Mouse (Mus musculus): ENCODE data around the gene Csmd2. TPM values are rescaled to one million over a fixed set of nuclear protein-coding genes. Genes with fewer than 3 reads are reported as not detected.

The Csmd2 gene
- polyA plus RNA-seq, 2 experiments = 0.22 to 0.33 TPM

DNA sequence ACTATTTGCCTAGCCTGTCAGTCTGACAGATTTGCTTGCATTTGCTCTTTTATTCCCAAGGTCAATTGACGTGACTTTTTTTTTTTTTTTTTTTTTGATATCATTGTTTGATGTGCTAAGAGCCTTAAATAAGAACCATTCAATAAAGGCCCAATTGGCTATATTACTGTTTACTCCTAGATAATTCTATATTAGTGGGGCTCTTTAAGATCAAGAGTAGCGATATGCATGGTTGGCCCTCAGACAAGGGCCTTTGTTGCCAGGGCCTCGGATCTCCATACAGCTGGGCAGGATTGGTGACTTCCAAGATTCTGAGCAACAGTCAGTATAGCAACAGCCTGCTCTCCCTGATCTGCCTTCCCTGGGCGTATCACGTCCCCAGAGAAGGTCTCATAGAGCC lies 112.9 kb downstream of the Csmd2 start:
- ATAC-seq (ENCODE audit: low FRiP score, low read depth) (no peak), DNase-seq (ENCODE audit: low spot score) (no peak)
- H3K27me3 ChIP-seq (ENCODE audit: control insufficient read depth, insufficient read depth, low read length) = no peaks in the 10 kb centered on the region
- TF ChIP-seq POLR2A (IDR thresholded peaks at IDR 0.05; ENCODE audit: borderline replicate concordance, extremely low read depth, insufficient read depth, insufficient read length) = no peak
- H3K4me1 ChIP-seq (ENCODE audit: control insufficient read depth, insufficient read depth, low read length) = no peaks in the 10 kb centered on the region
- no peaks in the 10 kb centered on the region for H3K36me3 ChIP-seq (ENCODE audit: control insufficient read depth, insufficient read depth, low read length)
- no peak overlapping the region for H3K4me3 ChIP-seq (replicated peaks; ENCODE audit: low read length)
- H3K9ac ChIP-seq (ENCODE audit: low read depth, low read length, severe bottlenecking) = no peak overlapping the region
- no peak overlapping the region for H3K4me2 ChIP-seq (replicated peaks; ENCODE audit: low read depth, low read length, severe bottlenecking)
- 78% methylated on average over 5 of the region's 5 CpGs for WGBS
- H3K9me3 ChIP-seq (ENCODE audit: control insufficient read depth, low read length) = no peaks in the 10 kb centered on the region
- no peak overlapping the region for H3K27ac ChIP-seq (replicated peaks; ENCODE audit: low read depth, low read length)

DNA sequence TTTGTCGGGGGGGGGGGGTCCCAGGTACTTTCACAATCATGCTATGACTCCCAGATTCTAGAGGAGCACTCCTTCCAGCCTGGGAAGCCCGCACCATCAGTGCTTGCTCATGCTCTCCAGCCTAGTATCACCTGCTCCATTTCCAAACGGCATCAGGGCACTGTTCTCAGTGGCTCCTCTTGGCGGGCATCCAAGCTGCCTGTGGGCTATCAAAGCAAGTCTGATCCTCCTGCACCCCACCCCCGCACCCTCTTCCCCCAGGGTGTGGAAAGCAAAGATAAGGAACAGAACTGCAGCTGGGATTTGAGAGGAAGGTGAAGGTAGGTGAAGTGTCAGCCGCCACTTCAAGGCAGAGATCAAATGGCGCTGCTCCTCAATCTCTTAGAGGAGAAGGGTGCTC lies 128.7 kb downstream of the Csmd2 start:
- no peak for TF ChIP-seq POLR2A (IDR thresholded peaks at IDR 0.05; ENCODE audit: borderline replicate concordance, extremely low read depth, insufficient read depth, insufficient read length)
- Histone ChIP-seq H3K4me1 (ENCODE audit: control insufficient read depth, insufficient read depth, low read length) (no peaks in the 10 kb centered on the region), H3K4me2 (replicated peaks; ENCODE audit: low read depth, low read length, severe bottlenecking) (no peak overlapping the region), H3K9ac (ENCODE audit: low read depth, low read length, severe bottlenecking) (no peak overlapping the region), H3K36me3 (ENCODE audit: control insufficient read depth, insufficient read depth, low read length) (no peaks in the 10 kb centered on the region), H3K9me3 (ENCODE audit: control insufficient read depth, low read length) (no peaks in the 10 kb centered on the region), H3K4me3 (replicated peaks; ENCODE audit: low read length) (no peak overlapping the region), H3K27ac (replicated peaks; ENCODE audit: low read depth, low read length) (no peak overlapping the region), H3K27me3 (ENCODE audit: control insufficient read depth, insufficient read depth, low read length) (no peaks in the 10 kb centered on the region)
- no peak for ATAC-seq (ENCODE audit: low FRiP score, low read depth)
- WGBS = 69% methylated on average over 7 of the region's 7 CpGs
- no peak for DNase-seq (ENCODE audit: low spot score)

DNA sequence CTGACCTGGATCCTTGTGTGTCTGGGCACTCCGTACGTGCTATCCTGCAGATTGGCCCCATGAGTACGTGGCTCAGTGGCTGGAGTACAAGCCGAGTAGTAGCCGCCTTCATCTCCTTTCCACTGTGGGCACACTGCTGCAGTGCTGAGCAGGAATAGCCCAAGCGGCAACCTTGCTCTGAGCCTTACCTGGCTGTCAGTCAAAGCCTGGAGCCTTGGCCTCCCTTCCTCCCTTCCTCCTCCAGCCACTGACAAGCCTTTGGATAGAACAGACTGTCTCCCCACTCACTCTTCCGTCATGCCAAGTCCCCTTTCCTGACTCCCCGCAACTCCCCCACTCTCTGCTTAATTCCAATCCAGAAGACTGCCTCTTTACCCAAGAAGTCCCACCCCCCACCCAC lies 135.6 kb downstream of the Csmd2 start:
- no peak for DNase-seq (ENCODE audit: low spot score)
- ATAC-seq (ENCODE audit: low FRiP score, low read depth) = no peak
- Histone ChIP-seq H3K4me3 (replicated peaks; ENCODE audit: low read length) (no peak overlapping the region), H3K4me1 (ENCODE audit: control insufficient read depth, insufficient read depth, low read length) (no peaks in the 10 kb centered on the region), H3K9me3 (ENCODE audit: control insufficient read depth, low read length) (no peaks in the 10 kb centered on the region), H3K36me3 (ENCODE audit: control insufficient read depth, insufficient read depth, low read length) (no peaks in the 10 kb centered on the region), H3K27ac (replicated peaks; ENCODE audit: low read depth, low read length) (no peak overlapping the region), H3K9ac (ENCODE audit: low read depth, low read length, severe bottlenecking) (no peak overlapping the region), H3K4me2 (replicated peaks; ENCODE audit: low read depth, low read length, severe bottlenecking) (no peak overlapping the region), H3K27me3 (ENCODE audit: control insufficient read depth, insufficient read depth, low read length) (no peaks in the 10 kb centered on the region)
- TF ChIP-seq POLR2A (IDR thresholded peaks at IDR 0.05; ENCODE audit: borderline replicate concordance, extremely low read depth, insufficient read depth, insufficient read length) = no peak
- 63% methylated on average over 8 of the region's 8 CpGs for WGBS

DNA sequence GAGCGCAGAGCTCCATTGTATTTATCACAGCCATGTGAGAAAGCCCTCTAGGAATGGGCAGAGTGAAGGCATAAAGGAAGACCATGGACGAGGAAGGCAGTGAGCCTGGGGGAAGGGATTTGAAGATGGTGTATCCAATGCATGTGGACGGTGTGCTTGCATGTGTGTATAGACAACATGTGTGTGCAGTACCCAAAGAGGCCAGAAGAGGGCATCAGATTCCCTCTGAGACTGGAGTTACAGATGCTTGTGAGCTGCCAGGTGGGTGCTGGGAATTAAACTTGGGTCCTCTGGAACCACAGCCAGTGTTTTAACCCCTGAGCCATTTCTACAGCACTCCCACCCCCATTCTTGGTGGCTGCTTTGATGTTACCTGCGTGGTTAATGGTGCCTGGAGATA lies 137.1 kb downstream of the Csmd2 start:
- H3K27me3 ChIP-seq (ENCODE audit: control insufficient read depth, insufficient read depth, low read length) = no peaks in the 10 kb centered on the region
- H3K4me2 ChIP-seq (replicated peaks; ENCODE audit: low read depth, low read length, severe bottlenecking) = no peak overlapping the region
- H3K9me3 ChIP-seq (ENCODE audit: control insufficient read depth, low read length) = no peaks in the 10 kb centered on the region
- DNase-seq (ENCODE audit: low spot score) (no peak), ATAC-seq (ENCODE audit: low FRiP score, low read depth) (no peak)
- TF ChIP-seq POLR2A (IDR thresholded peaks at IDR 0.05; ENCODE audit: borderline replicate concordance, extremely low read depth, insufficient read depth, insufficient read length) = no peak
- no peak overlapping the region for H3K27ac ChIP-seq (replicated peaks; ENCODE audit: low read depth, low read length)
- H3K9ac ChIP-seq (ENCODE audit: low read depth, low read length, severe bottlenecking) = no peak overlapping the region
- H3K36me3 ChIP-seq (ENCODE audit: control insufficient read depth, insufficient read depth, low read length) = no peaks in the 10 kb centered on the region
- WGBS = 84% methylated on average over 4 of the region's 4 CpGs
- no peak overlapping the region for H3K4me3 ChIP-seq (replicated peaks; ENCODE audit: low read length)
- H3K4me1 ChIP-seq (ENCODE audit: control insufficient read depth, insufficient read depth, low read length) = no peaks in the 10 kb centered on the region

DNA sequence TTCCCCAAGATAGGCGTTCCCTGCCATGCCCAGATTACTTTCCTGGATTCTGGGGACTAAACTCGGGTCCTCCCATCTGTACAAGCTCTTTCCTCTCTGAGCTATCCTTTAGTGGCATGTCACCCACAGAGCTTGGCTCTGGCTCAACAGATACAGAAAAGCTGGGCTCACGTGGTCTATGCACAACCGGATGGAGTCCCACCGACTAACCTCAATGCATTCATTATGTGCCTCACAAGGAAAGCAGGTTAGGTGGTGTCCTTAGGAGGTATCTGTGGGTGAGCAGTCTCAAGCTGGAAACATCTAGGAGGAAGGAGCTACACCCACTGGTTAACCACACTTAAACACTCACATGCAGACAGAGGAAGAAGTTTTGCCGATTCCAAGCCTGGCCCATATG lies 140.9 kb downstream of the Csmd2 start:
- no peak overlapping the region for H3K4me2 ChIP-seq (replicated peaks; ENCODE audit: low read depth, low read length, severe bottlenecking)
- no peak for ATAC-seq (ENCODE audit: low FRiP score, low read depth)

DNA sequence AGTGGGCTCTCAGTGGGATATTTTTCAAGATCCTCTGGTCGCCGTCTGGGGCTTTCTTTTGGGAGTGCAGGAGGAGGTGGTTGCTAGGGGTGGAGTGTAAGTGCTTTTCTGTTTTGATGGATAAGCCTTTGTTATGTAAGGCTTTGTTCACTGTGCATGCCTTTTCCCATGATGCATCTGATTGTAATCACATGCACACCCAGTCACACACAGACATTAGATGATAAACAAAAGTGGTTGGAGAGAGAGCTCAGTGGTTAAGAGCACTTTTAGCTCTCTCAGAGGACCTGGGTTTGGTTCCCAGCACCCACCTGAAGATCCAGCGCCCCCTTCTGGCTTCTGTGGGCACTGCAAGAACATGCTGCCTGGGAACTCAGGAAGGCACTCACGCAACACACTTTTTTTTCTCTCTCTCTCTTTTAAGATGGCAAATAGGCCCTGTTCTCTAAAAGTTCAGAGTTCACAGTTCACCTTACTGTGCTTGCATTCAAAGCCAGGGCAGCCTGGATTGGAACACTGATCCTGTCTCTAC lies 143.0 kb downstream of the Csmd2 start:
- no peaks in the 10 kb centered on the region for H3K9me3 ChIP-seq (ENCODE audit: control insufficient read depth, low read length)
- no peak overlapping the region for H3K4me3 ChIP-seq (replicated peaks; ENCODE audit: low read length)
- H3K27ac ChIP-seq (replicated peaks; ENCODE audit: low read depth, low read length) = no peak overlapping the region
- no peak for TF ChIP-seq POLR2A (IDR thresholded peaks at IDR 0.05; ENCODE audit: borderline replicate concordance, extremely low read depth, insufficient read depth, insufficient read length)
- H3K9ac ChIP-seq (ENCODE audit: low read depth, low read length, severe bottlenecking) = no peak overlapping the region
- DNase-seq (ENCODE audit: low spot score) (no peak), ATAC-seq (ENCODE audit: low FRiP score, low read depth) (no peak)
- H3K27me3 ChIP-seq (ENCODE audit: control insufficient read depth, insufficient read depth, low read length) = no peaks in the 10 kb centered on the region
- H3K36me3 ChIP-seq (ENCODE audit: control insufficient read depth, insufficient read depth, low read length) = no peaks in the 10 kb centered on the region
- 84% methylated on average over 4 of the region's 4 CpGs for WGBS
- no peaks in the 10 kb centered on the region for H3K4me1 ChIP-seq (ENCODE audit: control insufficient read depth, insufficient read depth, low read length)
- no peak overlapping the region for H3K4me2 ChIP-seq (replicated peaks; ENCODE audit: low read depth, low read length, severe bottlenecking)

More for the DNA sequence above, 140.9 kb downstream of the Csmd2 start:
- H3K9ac ChIP-seq (ENCODE audit: low read depth, low read length, severe bottlenecking) = no peak overlapping the region
- no peaks in the 10 kb centered on the region for H3K36me3 ChIP-seq (ENCODE audit: control insufficient read depth, insufficient read depth, low read length)
- 81% methylated on average over 6 of the region's 6 CpGs for WGBS
- no peaks in the 10 kb centered on the region for H3K9me3 ChIP-seq (ENCODE audit: control insufficient read depth, low read length)
- no peaks in the 10 kb centered on the region for H3K27me3 ChIP-seq (ENCODE audit: control insufficient read depth, insufficient read depth, low read length)
- H3K4me1 ChIP-seq (ENCODE audit: control insufficient read depth, insufficient read depth, low read length) = no peaks in the 10 kb centered on the region
- H3K4me3 ChIP-seq (replicated peaks; ENCODE audit: low read length) = no peak overlapping the region
- no peak for DNase-seq (ENCODE audit: low spot score)
- TF ChIP-seq POLR2A (IDR thresholded peaks at IDR 0.05; ENCODE audit: borderline replicate concordance, extremely low read depth, insufficient read depth, insufficient read length) = no peak
- H3K27ac ChIP-seq (replicated peaks; ENCODE audit: low read depth, low read length) = no peak overlapping the region

All from limb, embryonic 14.5 days (tissue).